Mouse (Mus musculus): ENCODE data around the gene Itsn1. TPM values are rescaled to one million over a fixed set of nuclear protein-coding genes. Genes with fewer than 3 reads are reported as not detected.

The Itsn1 gene
- total RNA-seq (2014; rRNA removed; ENCODE audit: low replicate concordance) = 25.9 and 64.7 TPM in 2 replicates
- polyA plus RNA-seq (2015; fragmentation: Nextera tagmentation; extraction: Ambion mirVana) = 11.1 and 11.9 TPM in 2 replicates

DNA sequence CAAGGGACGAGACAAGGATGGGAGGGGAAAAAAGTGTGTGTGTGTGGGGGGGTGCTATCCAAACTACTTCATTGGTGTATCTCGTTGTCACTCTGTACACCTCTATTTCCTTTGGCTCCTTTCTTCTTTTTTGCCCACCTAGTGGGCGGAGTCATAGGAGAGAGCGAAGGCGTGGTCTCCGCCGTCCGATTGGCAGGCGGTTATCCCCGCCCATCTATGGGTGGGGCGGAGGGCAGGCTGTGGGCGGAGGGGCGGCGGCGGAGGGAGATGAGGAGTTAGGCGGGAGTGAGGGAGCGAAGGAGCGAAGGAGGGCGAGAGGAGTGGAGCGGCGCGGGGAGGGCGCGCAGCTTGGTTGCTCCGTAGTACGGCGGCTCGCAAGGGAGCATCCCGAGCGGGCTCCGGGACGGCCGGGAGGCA, at the start of gene Itsn1:
Gene Itsn1 (plus strand): TSS at position 216 of the 417 bp plus-strand sequence.
- H3K27me3 ChIP-seq (ENCODE audit: control insufficient read depth, insufficient read depth, low read length) = no peaks in the 10 kb centered on the region
- DNase-seq (ENCODE audit: low spot score) = peak; percentile 99
- peak within 1 kb of the TSS; percentile 86 for H3K4me3 ChIP-seq (ENCODE audit: low read depth, low read length)
- H3K9ac ChIP-seq (replicated peaks; ENCODE audit: low read depth, low read length) = peak within 1 kb of the TSS; percentile 86
- TF ChIP-seq CTCF (IDR thresholded peaks at IDR 0.05; ENCODE audit: low read depth) (no peak), EP300 (IDR thresholded peaks at IDR 0.05; ENCODE audit: low read depth) (peak; percentile 76; the same call in 1 of the 2 replicates)
- H3K36me3 ChIP-seq (replicated peaks; ENCODE audit: control insufficient read depth, insufficient read depth, low read length) = no peaks in the 10 kb centered on the region; the same call in 1 of the 2 replicates
- no peaks in the 10 kb centered on the region for H3K9me3 ChIP-seq (replicated peaks; ENCODE audit: control insufficient read depth, low read length)
- 0% methylated on average over 31 of the region's 33 CpGs for WGBS
- peaks cover 24% of the 10 kb centered on the region for H3K4me1 ChIP-seq (ENCODE audit: control insufficient read depth, insufficient read depth)
- peak within 1 kb of the TSS; percentile 66 for H3K4me2 ChIP-seq (ENCODE audit: low read depth, low read length)
- peak; percentile 91 for ATAC-seq (ENCODE audit: insufficient read depth, low read depth)
- peak within 1 kb of the TSS; percentile 93 for H3K27ac ChIP-seq (ENCODE audit: low read depth)

DNA sequence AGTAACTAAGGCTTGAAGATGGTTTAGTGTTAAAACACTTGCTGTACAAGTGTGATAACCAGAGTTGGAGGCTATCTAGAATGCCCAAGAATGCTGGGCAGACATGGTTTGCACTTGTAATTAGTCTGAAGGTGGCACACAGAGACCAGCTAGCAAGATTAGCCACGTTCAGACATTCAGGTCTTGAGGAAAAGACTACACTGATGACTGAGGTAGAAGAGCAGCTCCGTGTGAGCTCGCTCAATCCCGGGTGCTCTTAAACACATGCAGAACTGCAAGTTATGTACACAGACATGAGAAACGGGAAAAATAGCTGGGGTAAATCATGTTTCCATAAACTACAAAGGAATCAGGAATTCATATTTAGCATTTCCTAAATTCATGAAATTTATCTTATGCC, 48.4 kb upstream of the Itsn1 start:
- Histone ChIP-seq H3K36me3 (replicated peaks; ENCODE audit: control insufficient read depth, insufficient read depth, low read length) (peaks cover 71% of the 10 kb centered on the region), H3K9me3 (replicated peaks; ENCODE audit: control insufficient read depth, low read length) (no peaks in the 10 kb centered on the region), H3K4me3 (ENCODE audit: low read depth, low read length) (no peak overlapping the region), H3K4me2 (ENCODE audit: low read depth, low read length) (no peak overlapping the region), H3K9ac (replicated peaks; ENCODE audit: low read depth, low read length) (no peak overlapping the region), H3K27ac (ENCODE audit: low read depth) (no peak overlapping the region), H3K27me3 (ENCODE audit: control insufficient read depth, insufficient read depth, low read length) (no peaks in the 10 kb centered on the region), H3K4me1 (ENCODE audit: control insufficient read depth, insufficient read depth) (no peaks in the 10 kb centered on the region)
- 70% methylated on average over 5 of the region's 5 CpGs for WGBS
- ATAC-seq (ENCODE audit: insufficient read depth, low read depth) (no peak), DNase-seq (ENCODE audit: low spot score) (no peak)
- TF ChIP-seq CTCF (IDR thresholded peaks at IDR 0.05; ENCODE audit: low read depth) (no peak), EP300 (IDR thresholded peaks at IDR 0.05; ENCODE audit: low read depth) (no peak)

- H3K9me3 ChIP-seq (replicated peaks; ENCODE audit: control insufficient read depth, low read length) = no peaks in the 10 kb centered on the region
- no peak overlapping the region for H3K4me2 ChIP-seq (ENCODE audit: low read depth, low read length)
- no peak overlapping the region for H3K4me3 ChIP-seq (ENCODE audit: low read depth, low read length)
- no peaks in the 10 kb centered on the region for H3K27me3 ChIP-seq (ENCODE audit: control insufficient read depth, insufficient read depth, low read length)
- no peak for DNase-seq (ENCODE audit: low spot score)
- H3K36me3 ChIP-seq (replicated peaks; ENCODE audit: control insufficient read depth, insufficient read depth, low read length) = peaks cover 36% of the 10 kb centered on the region
- H3K9ac ChIP-seq (replicated peaks; ENCODE audit: low read depth, low read length) = no peak overlapping the region
- 72% methylated on average over 5 of the region's 5 CpGs for WGBS
- no peak overlapping the region for H3K27ac ChIP-seq (ENCODE audit: low read depth)
- no peak for ATAC-seq (ENCODE audit: insufficient read depth, low read depth)
- peaks cover 9% of the 10 kb centered on the region; the same call in 1 of the 2 replicates for H3K4me1 ChIP-seq (ENCODE audit: control insufficient read depth, insufficient read depth)
- TF ChIP-seq EP300 (IDR thresholded peaks at IDR 0.05; ENCODE audit: low read depth) (no peak), CTCF (IDR thresholded peaks at IDR 0.05; ENCODE audit: low read depth) (no peak)
Observed at GRCm38 (mm10) chr16:91685526-91685925, 43.6 kb upstream of the Itsn1 start.

GRCm38 (mm10) chr16:91686369-91686768, 42.7 kb upstream of the Itsn1 start:
- Histone ChIP-seq H3K4me3 (ENCODE audit: low read depth, low read length) (no peak overlapping the region), H3K27me3 (ENCODE audit: control insufficient read depth, insufficient read depth, low read length) (no peaks in the 10 kb centered on the region), H3K9me3 (replicated peaks; ENCODE audit: control insufficient read depth, low read length) (no peaks in the 10 kb centered on the region), H3K4me2 (ENCODE audit: low read depth, low read length) (no peak overlapping the region), H3K9ac (replicated peaks; ENCODE audit: low read depth, low read length) (no peak overlapping the region), H3K27ac (ENCODE audit: low read depth) (no peak overlapping the region), H3K4me1 (ENCODE audit: control insufficient read depth, insufficient read depth) (peaks cover 9% of the 10 kb centered on the region; the same call in 1 of the 2 replicates), H3K36me3 (replicated peaks; ENCODE audit: control insufficient read depth, insufficient read depth, low read length) (peaks cover 36% of the 10 kb centered on the region)
- 75% methylated on average over 5 of the region's 5 CpGs for WGBS
- TF ChIP-seq CTCF (IDR thresholded peaks at IDR 0.05; ENCODE audit: low read depth) = no peak
- TF ChIP-seq EP300 (IDR thresholded peaks at IDR 0.05; ENCODE audit: low read depth) = no peak
- DNase-seq (ENCODE audit: low spot score) (no peak), ATAC-seq (ENCODE audit: insufficient read depth, low read depth) (no peak)

DNA sequence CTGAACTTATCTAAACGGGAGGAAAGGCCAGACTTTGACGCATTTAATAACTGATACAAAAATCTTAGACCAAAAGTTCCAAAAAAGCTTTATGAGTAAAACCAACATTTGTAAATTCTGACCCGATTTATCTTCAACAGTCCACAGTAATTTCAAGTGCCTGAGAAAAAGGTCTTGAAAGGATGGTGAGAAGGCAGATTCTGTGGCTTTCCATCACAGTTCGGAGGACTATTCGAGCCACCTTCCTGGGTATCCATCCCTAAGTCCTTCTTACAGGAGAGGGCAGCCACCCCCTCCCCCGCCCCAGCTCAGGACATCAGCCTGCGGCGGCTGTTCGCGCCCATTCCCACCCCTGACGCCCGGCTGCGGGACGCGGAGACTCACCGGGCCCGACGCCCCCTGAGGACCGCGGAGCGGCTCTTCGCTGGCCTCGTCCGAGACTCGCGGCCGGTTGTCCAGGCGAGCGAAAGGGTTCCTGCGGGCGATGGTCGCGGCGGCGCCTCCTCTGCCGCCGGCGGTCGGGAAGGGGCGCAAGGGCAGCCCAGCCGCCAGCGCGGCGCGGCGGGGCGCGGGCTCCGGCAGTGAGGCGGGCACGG, 41.0 kb upstream of the Itsn1 start:
- WGBS = 1% methylated on average over 46 of the region's 51 CpGs
- peak; percentile 21; the same call in 1 of the 2 replicates for ATAC-seq (ENCODE audit: insufficient read depth, low read depth)
- Histone ChIP-seq H3K4me1 (ENCODE audit: control insufficient read depth, insufficient read depth) (peaks cover 9% of the 10 kb centered on the region; the same call in 1 of the 2 replicates), H3K27me3 (ENCODE audit: control insufficient read depth, insufficient read depth, low read length) (no peaks in the 10 kb centered on the region), H3K9me3 (replicated peaks; ENCODE audit: control insufficient read depth, low read length) (no peaks in the 10 kb centered on the region), H3K4me2 (ENCODE audit: low read depth, low read length) (peak overlapping the region; percentile 99), H3K36me3 (replicated peaks; ENCODE audit: control insufficient read depth, insufficient read depth, low read length) (peaks cover 22% of the 10 kb centered on the region), H3K27ac (ENCODE audit: low read depth) (peak overlapping the region; percentile 78), H3K4me3 (ENCODE audit: low read depth, low read length) (peak overlapping the region; percentile 93), H3K9ac (replicated peaks; ENCODE audit: low read depth, low read length) (peak overlapping the region; percentile 84)
- DNase-seq (ENCODE audit: low spot score) = peak; percentile 9
- no peak for TF ChIP-seq CTCF (IDR thresholded peaks at IDR 0.05; ENCODE audit: low read depth)
- TF ChIP-seq EP300 (IDR thresholded peaks at IDR 0.05; ENCODE audit: low read depth) = no peak

Data from heart, postnatal 0 days (tissue).